Mouse (Mus musculus): Measurements from ENCODE around the gene Sdhaf1. TPM values are rescaled to one million over a fixed set of nuclear protein-coding genes. Genes with fewer than 3 reads are reported as not detected.

Sdhaf1 gene
- polyA plus RNA-seq, 1 experiment from 2014 or later = 19.3 TPM

DNA sequence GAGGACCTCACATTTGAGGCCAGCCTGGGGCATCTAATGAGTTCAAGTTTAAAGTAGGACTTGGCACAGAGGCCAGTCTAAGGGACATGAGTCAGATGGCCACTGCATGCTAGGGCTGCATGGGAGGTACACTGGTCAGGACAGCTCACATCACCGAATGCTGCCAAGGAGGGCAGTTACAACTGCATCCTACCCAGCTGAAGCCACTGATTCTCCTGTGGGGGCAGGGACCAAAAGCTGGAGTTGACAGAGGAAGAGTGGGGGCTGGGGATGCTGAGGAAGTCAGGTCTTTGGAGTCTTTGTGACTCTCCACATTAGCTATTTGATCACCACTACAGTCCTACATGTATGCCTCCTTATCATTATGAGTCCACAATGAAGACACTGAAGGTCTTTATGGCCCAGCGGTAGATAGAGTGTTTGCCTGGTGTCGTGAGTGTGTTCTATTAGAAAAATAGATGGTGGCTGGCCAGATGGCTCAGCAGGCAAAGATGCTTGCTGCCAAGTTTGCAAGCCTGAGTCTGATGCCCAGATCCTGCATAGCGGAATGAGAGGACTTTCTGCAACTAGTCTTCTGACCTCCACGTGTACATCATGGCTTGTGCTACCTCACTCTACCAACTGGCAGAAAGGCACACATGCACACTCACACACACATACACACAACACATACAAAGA is 15.9 kb upstream of the Sdhaf1 start:
- 77% methylated on average over 5 of the region's 5 CpGs for WGBS
- no peak for DNase-seq (ENCODE audit: low spot score)

DNA sequence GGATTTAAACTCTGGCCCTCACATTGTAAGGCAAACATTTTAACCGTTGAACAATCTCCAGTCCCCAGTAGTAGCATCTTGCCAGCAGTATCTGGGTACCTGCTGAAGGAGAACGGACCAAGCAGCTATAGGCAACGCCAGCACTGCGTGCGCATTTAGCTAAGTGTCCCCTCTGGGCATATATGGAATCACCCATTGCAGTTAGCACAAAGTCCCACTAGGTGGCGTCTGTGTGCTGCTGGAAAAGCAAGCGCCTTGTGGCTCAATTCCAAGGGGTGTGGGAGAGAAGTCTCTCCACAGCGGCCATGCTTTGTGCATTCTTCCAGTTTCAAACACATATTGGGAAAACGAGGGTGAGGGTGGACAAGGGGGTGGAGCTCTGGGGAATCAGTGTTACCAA is 12.7 kb upstream of the Sdhaf1 start:
- Histone ChIP-seq H3K4me1 (peaks cover 9% of the 10 kb centered on the region), H3K9me3 (replicated peaks) (no peaks in the 10 kb centered on the region), H3K27me3 (ENCODE audit: low read depth, poor library complexity, severe bottlenecking) (peaks cover 37% of the 10 kb centered on the region), H3K4me3 (no peak overlapping the region), H3K36me3 (no peaks in the 10 kb centered on the region), H3K27ac (replicated peaks) (no peak overlapping the region)
- peak; percentile 85 for DNase-seq (ENCODE audit: low spot score)
- 4% methylated on average over 9 of the region's 9 CpGs for WGBS

More for the DNA sequence above, 15.9 kb upstream of the Sdhaf1 start:
- H3K27me3 ChIP-seq (ENCODE audit: low read depth, poor library complexity, severe bottlenecking) = peaks cover 15% of the 10 kb centered on the region
- no peaks in the 10 kb centered on the region for H3K36me3 ChIP-seq
- H3K4me3 ChIP-seq = no peak overlapping the region
- no peaks in the 10 kb centered on the region for H3K4me1 ChIP-seq
- H3K27ac ChIP-seq (replicated peaks) = no peak overlapping the region
- H3K9me3 ChIP-seq (replicated peaks) = no peaks in the 10 kb centered on the region

- Histone ChIP-seq H3K4me1 (peaks cover 13% of the 10 kb centered on the region), H3K27me3 (ENCODE audit: low read depth, poor library complexity, severe bottlenecking) (peaks cover 37% of the 10 kb centered on the region), H3K4me3 (no peak overlapping the region), H3K9me3 (replicated peaks) (no peaks in the 10 kb centered on the region), H3K27ac (replicated peaks) (no peak overlapping the region), H3K36me3 (no peaks in the 10 kb centered on the region)
- no peak for DNase-seq (ENCODE audit: low spot score)
- WGBS = 82% methylated on average over 6 of the region's 6 CpGs
Observed at GRCm38 (mm10) chr7:30335688-30336087, 12.0 kb upstream of the Sdhaf1 start.

DNA sequence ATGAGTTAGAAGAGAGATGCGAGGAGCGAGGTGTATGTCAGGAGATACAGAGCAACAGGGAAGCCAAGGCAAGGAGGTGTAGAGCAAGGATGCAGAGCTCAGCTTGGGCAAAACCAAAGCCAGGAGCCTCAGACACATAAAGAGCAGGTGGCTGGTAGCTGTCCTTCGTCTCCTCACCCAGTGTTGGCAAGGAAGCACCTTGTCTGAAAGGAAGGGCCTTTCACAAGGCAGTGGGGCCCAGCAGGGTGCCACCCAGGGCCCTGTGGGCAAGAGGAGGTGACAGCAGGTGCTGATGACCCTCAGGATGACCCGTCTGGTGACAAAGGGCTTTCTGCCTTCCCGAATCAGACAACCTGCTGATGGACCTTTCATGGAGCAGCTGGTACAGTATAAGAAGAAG is 10.9 kb upstream of the Sdhaf1 start:
- peaks cover 13% of the 10 kb centered on the region for H3K4me1 ChIP-seq
- DNase-seq (ENCODE audit: low spot score) = no peak

GRCm38 (mm10) chr7:30333436-30333835 is 9.7 kb upstream of the Sdhaf1 start:
- peaks cover 15% of the 10 kb centered on the region for H3K4me1 ChIP-seq
- H3K36me3 ChIP-seq = no peaks in the 10 kb centered on the region
- DNase-seq (ENCODE audit: low spot score) = no peak
- WGBS = 77% methylated on average over 4 of the region's 4 CpGs
- no peak overlapping the region for H3K27ac ChIP-seq (replicated peaks)
- no peak overlapping the region for H3K4me3 ChIP-seq
- peaks cover 37% of the 10 kb centered on the region for H3K27me3 ChIP-seq (ENCODE audit: low read depth, poor library complexity, severe bottlenecking)
- no peaks in the 10 kb centered on the region for H3K9me3 ChIP-seq (replicated peaks)

More for the DNA sequence above, 10.9 kb upstream of the Sdhaf1 start:
- H3K9me3 ChIP-seq (replicated peaks) = no peaks in the 10 kb centered on the region
- no peaks in the 10 kb centered on the region for H3K36me3 ChIP-seq
- no peak overlapping the region for H3K4me3 ChIP-seq
- H3K27me3 ChIP-seq (ENCODE audit: low read depth, poor library complexity, severe bottlenecking) = peaks cover 37% of the 10 kb centered on the region
- no peak overlapping the region for H3K27ac ChIP-seq (replicated peaks)
- WGBS = 63% methylated on average over 5 of the region's 5 CpGs

DNA sequence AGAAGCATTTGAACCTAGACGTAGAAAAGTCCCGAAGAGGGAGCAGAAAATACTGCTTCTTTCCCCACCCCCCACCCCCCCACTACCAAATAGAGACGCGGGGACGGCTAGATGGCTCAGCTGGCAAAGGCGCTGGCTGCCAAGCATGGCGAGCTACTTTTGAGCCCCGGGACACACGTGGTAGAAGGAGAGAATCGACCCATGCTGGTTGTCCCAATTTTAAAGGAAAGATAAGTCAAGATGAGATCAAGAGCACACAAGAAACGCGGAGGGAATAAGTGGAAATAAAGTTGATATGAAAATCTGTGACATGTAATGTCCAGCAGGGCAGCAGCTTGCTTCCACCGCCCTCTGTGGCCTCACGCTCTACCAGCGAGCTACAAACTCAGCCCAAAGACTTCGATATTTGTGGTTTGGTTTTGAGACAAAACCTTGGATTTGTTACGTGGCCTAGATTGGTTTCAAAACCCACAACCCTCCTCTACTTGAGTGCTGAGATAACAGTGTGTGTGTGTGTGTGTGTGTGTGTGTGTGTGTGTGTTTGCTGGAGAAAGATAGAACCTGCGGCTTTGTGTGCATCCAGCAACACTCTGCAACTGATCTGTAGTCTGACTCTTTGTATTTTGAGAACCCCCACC is 9.0 kb upstream of the Sdhaf1 start:
- Histone ChIP-seq H3K36me3 (no peaks in the 10 kb centered on the region), H3K4me3 (no peak overlapping the region), H3K27ac (replicated peaks) (no peak overlapping the region), H3K9me3 (replicated peaks) (no peaks in the 10 kb centered on the region), H3K4me1 (peaks cover 15% of the 10 kb centered on the region), H3K27me3 (ENCODE audit: low read depth, poor library complexity, severe bottlenecking) (peaks cover 37% of the 10 kb centered on the region)
- no peak for DNase-seq (ENCODE audit: low spot score)
- 71% methylated on average over 18 of the region's 18 CpGs for WGBS

DNA sequence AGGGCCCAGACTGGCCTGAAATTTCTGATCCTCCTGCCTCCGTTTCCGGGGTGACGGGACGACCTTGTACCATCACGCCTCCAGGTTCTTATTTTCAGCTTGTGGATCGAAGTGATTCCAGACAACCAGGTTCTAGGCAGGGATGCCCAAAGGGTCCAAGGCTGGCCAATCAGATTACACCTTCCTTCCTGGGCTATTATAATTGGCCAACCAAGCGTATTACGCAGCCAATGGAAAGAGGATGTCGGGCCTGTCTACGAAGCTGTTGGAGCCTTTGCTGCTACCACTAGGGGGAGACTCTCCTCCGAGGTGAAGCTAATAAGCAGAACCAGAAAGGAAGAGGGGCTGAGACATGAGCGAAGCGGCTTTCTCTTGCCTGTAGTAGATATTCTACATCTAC is 8.2 kb upstream of the Sdhaf1 start:
- 6% methylated on average over 13 of the region's 13 CpGs for WGBS
- no peak overlapping the region for H3K27ac ChIP-seq (replicated peaks)

DNA sequence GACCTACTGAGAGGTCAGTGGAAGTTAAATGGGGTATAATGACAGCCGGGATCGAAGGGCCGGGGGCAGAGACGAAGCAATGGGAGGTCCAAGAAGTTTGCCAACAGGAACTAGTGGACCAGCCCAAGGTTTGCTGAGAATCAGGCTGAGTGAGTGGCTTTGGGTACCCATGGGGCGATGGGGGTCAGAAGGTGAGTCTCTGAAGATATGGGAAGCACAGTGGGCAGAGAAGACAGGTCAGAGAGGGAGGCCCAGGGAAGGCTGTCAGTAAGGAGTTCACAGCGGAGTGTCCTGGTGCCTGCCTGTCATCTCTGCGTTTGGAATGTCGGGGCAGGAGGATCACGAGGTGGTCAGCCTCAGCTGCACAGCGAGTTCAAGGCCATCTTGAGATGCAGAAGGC is 4.7 kb upstream of the Sdhaf1 start:
- 60% methylated on average over 10 of the region's 10 CpGs for WGBS
- no peak overlapping the region for H3K27ac ChIP-seq (replicated peaks)
- no peak overlapping the region for H3K4me3 ChIP-seq
- H3K27me3 ChIP-seq (ENCODE audit: low read depth, poor library complexity, severe bottlenecking) = peaks cover 15% of the 10 kb centered on the region; the same call in 1 of the 2 replicates
- H3K9me3 ChIP-seq (replicated peaks) = no peaks in the 10 kb centered on the region
- H3K36me3 ChIP-seq = no peaks in the 10 kb centered on the region
- peaks cover 18% of the 10 kb centered on the region for H3K4me1 ChIP-seq
- no peak for DNase-seq (ENCODE audit: low spot score)

More for the DNA sequence above, 8.2 kb upstream of the Sdhaf1 start:
- no peaks in the 10 kb centered on the region for H3K9me3 ChIP-seq (replicated peaks)
- H3K36me3 ChIP-seq = no peaks in the 10 kb centered on the region
- peaks cover 41% of the 10 kb centered on the region for H3K27me3 ChIP-seq (ENCODE audit: low read depth, poor library complexity, severe bottlenecking)
- peaks cover 18% of the 10 kb centered on the region for H3K4me1 ChIP-seq
- peak; percentile 86 for DNase-seq (ENCODE audit: low spot score)
- peak overlapping the region; percentile 34 for H3K4me3 ChIP-seq

GRCm38 (mm10) chr7:30327140-30327539 is 3.4 kb upstream of the Sdhaf1 start:
- Histone ChIP-seq H3K27ac (replicated peaks) (no peak overlapping the region), H3K36me3 (no peaks in the 10 kb centered on the region), H3K4me3 (no peak overlapping the region), H3K4me1 (peaks cover 24% of the 10 kb centered on the region), H3K27me3 (ENCODE audit: low read depth, poor library complexity, severe bottlenecking) (0 out of 2 replicates have a peak, but pooled peaks cover 5% of the 10 kb centered on the region), H3K9me3 (replicated peaks) (no peaks in the 10 kb centered on the region)
- 69% methylated on average over 15 of the region's 15 CpGs for WGBS
- no peak for DNase-seq (ENCODE audit: low spot score)

- Histone ChIP-seq H3K36me3 (no peaks in the 10 kb centered on the region), H3K4me3 (no peak overlapping the region), H3K4me1 (peaks cover 19% of the 10 kb centered on the region), H3K27me3 (ENCODE audit: low read depth, poor library complexity, severe bottlenecking) (0 out of 2 replicates have a peak, but pooled peaks cover 5% of the 10 kb centered on the region), H3K27ac (replicated peaks) (no peak overlapping the region), H3K9me3 (replicated peaks) (no peaks in the 10 kb centered on the region)
- DNase-seq (ENCODE audit: low spot score) = no peak
Observed at GRCm38 (mm10) chr7:30326427-30326826, 2.7 kb upstream of the Sdhaf1 start.

DNA sequence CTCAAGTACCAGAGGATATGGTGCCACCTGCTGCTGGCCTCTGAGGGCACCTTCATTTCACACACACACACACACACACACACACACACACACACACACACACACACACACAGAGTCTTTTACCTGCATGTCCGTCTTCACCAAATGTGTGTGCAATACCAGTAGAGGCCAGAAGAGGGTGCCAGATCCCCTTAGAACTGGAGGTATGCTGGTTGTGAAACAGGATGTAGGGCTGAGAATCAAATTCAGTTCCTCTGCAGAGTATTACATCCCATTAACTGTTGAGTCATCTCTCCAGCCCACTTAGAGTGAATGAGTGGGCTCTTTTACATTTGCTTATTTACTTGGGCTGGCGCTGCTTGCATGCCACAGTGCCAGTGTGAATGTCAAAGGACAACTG is 1.7 kb upstream of the Sdhaf1 start:
- Histone ChIP-seq H3K9me3 (replicated peaks) (no peaks in the 10 kb centered on the region), H3K27ac (replicated peaks) (no peak overlapping the region), H3K27me3 (ENCODE audit: low read depth, poor library complexity, severe bottlenecking) (0 out of 2 replicates have a peak, but pooled peaks cover 5% of the 10 kb centered on the region), H3K4me3 (no peak overlapping the region), H3K4me1 (peaks cover 23% of the 10 kb centered on the region), H3K36me3 (no peaks in the 10 kb centered on the region)
- WGBS = 40% methylated on average over 2 of the region's 2 CpGs
- peak; percentile 48 for DNase-seq (ENCODE audit: low spot score)

- H3K4me3 ChIP-seq = no peak overlapping the region
- no peak overlapping the region for H3K27ac ChIP-seq (replicated peaks)
- DNase-seq (ENCODE audit: low spot score) = no peak
- WGBS = 80% methylated on average over 5 of the region's 5 CpGs
- H3K4me1 ChIP-seq = peaks cover 23% of the 10 kb centered on the region
- no peaks in the 10 kb centered on the region for H3K36me3 ChIP-seq
- no peaks in the 10 kb centered on the region for H3K9me3 ChIP-seq (replicated peaks)
- 0 out of 2 replicates have a peak, but pooled peaks cover 5% of the 10 kb centered on the region for H3K27me3 ChIP-seq (ENCODE audit: low read depth, poor library complexity, severe bottlenecking)
Observed at GRCm38 (mm10) chr7:30324300-30324944, 727 bp upstream of the Sdhaf1 start.

DNA sequence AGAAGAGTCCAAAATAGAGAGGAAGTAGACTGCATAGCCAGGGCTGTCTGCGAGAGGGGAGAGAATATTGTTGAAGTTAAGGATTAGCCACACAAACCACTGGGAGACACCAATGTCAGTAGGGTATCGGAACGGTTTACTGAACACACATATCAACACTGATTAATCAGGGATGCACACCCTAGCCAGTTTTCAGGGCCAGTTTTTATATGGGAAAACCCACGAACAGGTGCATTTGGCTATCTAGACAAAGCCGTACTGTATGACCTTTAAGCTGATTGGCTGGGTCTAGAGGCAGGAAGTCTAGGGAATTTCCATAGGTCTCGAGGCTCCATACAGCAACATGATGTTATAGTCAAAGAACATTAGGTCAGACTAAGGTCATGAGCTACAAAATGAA is 830 bp downstream of the Sdhaf1 start:
- DNase-seq (ENCODE audit: low spot score) = no peak
- peak overlapping the region; percentile 77 for H3K4me3 ChIP-seq
- peak overlapping the region; percentile 88 for H3K27ac ChIP-seq (replicated peaks)
- H3K9me3 ChIP-seq (replicated peaks) = no peaks in the 10 kb centered on the region
- H3K36me3 ChIP-seq = no peaks in the 10 kb centered on the region
- WGBS = 44% methylated on average over 6 of the region's 6 CpGs
- H3K27me3 ChIP-seq (ENCODE audit: low read depth, poor library complexity, severe bottlenecking) = 0 out of 2 replicates have a peak, but pooled peaks cover 5% of the 10 kb centered on the region
- peaks cover 21% of the 10 kb centered on the region for H3K4me1 ChIP-seq
